Mouse (Mus musculus): ENCODE results near the gene Slc45a2.
"Not testable (repeated sequence)": the region's sequence is repeated elsewhere in the genome, so short reads cannot be mapped to it uniquely, and the experiment has no call there.

The Slc45a2 gene

DNA sequence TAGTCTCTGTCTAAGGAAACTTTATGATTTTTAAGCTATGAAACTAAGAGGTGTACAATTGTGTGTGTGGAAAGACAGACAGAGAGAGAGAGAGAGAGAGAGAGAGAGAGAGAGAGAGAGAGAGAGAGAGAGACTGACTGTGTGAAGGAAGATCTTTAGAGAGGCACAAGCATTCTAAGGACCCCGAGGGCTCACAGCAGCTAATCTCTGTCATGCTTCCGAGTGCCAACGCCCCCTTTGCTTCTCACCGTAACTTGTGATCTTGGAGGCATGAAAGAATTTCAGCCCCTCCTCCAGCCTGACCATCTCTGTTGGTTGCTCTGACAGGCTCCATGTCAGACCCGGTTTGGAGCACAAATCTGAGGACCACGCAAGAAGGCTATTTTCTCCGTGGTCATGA lies at the start of gene Slc45a2:
TSS of gene Slc45a2 (plus strand) at position 301 of the 400 bp plus-strand sequence.
- no peak for DNase-seq

DNA sequence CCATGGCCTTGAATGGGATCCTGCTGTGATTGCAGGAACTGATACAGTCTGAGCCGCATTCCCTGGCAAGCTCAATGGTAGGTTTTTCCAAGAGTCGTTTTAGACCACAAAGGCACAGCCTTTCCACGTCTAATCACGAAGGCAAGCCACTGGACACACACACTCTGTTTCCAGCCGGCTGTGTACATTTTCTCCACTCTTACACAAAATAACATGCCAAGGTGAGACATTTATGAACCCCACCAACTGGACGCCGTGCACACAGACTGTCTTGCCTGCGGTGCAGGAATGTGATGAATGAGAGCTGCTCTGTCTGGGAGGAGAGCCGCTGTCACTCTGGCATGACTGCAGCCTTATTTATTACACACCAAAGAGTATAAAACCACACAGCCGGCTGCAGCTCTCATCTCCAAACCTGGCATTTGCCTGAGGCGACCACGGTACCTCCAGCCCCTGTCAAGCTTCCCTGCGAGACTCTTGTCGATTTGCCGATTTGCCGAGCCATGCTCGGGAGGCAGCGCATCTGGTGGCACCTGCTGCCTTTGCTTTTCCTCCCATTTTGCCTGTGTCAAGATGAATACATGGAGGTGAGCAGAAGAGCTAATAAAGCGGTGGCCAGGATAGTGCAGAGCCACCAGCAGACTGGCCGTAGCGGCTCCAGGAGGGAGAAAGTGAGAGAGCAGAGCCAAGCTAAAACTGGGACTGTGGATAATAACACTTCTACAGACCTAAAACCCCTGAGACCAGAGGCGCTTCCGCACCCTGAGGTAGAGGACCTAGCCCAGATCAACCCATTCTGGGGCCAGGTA lies 48.4 kb upstream of the Slc45a2 start, which contains the start of gene C1qtnf3:
TSS of gene C1qtnf3 (plus strand) at position 382 of the 809 bp plus-strand sequence.
- DNase-seq: no peak

DNA sequence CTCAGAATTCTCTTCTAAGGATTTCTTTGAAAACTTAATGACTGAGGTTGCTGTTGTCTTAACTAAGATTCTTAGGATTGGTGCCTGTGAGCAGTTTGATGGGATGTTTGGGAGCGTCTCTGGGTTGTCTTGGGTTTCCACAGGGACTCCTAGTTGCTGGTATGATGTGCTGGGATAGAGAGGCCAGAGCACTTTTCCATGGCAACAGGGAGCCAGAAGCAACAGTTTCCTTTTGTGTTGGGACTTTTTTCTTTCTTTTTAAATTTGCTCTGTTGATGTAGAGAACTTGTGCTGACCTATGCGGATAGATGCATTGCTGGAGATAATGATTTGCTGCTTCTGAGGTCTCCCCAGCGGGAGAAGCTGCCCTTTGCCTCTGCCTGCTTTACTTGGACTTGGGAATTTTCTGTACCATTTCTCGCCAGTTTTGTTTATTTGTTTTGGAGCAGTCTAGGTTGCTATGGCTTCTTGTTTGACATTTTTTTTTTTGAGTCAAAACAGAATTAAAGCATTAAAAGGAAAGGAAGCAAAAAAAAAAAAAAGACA lies 47.7 kb upstream of the Slc45a2 start:
- no peak for DNase-seq

DNA sequence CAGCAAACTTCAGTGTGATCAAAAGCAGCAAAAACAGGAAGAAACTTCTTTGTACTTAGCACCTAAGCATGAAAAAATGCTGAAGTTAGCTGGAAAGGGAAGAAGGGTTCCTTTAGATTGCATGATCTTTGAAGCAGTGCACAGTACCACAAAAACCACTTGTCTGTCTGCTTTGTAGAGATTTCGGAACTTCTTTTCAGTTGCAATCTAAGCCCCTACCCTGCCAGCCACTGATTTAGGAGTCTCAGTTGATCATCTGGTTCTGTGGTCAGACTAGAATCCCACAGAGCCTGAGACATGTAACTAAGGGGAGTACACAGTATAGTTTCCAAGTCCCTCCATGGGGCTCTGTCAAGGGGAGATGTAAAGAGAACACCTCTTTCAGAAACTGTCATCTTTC lies 47.1 kb upstream of the Slc45a2 start:
- DNase-seq: no peak

DNA sequence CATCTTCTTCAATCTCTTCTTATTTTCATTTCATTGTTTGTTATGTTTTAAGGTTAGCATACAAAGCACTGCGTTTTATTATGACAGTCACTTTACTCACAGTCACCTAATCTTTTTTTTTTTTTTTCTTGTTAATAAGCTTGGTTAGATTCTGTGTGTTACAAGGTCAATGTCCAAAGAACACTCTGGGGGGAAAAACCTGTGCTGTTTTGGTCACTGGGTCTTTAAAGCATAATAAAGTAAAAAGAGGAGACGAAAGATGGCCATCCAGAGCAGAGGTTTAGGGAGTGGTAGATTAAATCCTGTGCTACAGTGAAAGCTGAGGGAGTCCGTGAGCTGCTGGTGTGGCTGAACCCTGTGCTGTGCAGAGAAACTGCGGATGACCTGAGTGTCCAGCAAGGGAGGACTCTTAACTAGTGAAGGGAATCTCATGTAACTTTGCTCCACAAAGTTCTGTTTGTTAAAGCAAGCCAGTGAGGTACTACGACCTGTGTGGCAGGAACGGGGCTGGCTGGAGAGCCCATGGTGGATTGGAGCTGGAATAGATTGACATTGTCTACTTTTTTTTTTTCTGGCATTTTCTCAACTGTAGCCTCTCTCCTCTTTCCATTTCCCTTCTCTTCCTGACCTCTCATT lies 46.0 kb upstream of the Slc45a2 start:
- no peak for DNase-seq

GRCm38 (mm10) chr15:10955156-10955555 lies 45.4 kb upstream of the Slc45a2 start:
- DNase-seq: no peak

GRCm38 (mm10) chr15:10956706-10957105 lies 43.8 kb upstream of the Slc45a2 start:
- DNase-seq: no peak

DNA sequence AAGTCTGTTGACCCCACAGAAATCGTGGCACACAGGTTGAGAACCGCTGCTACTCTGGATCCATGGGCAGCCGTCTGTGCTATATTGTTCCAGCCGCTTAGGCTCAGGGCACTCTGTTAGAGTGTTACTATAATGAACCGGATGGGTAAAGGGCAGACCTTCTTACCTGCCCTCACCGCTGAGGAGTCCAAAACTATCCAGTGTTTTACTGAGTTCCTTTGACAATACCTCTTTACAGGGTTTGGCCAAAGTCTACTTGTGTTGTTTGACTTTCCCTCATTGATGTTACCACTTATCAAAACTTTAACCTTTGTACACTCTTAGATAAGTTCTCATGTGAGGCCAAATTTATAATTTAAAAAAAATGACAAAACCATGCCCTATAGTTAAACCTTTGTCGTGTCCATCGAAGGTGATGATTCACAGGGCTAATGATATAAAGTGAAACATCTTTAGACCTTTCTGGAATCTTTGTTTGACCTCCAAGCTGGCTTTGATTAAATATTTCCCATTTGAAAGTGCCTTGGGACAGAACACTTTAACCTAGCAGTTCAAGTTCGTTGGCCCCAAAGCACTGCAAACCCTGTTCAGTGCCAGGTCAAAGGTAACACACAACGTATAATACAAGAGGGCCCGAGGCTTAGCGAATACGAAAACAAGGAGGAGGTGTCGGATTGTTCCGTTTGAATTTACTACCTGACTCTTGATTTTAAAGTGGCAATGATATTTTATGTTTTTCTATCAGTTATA lies 41.1 kb upstream of the Slc45a2 start:
- no peak for DNase-seq

DNA sequence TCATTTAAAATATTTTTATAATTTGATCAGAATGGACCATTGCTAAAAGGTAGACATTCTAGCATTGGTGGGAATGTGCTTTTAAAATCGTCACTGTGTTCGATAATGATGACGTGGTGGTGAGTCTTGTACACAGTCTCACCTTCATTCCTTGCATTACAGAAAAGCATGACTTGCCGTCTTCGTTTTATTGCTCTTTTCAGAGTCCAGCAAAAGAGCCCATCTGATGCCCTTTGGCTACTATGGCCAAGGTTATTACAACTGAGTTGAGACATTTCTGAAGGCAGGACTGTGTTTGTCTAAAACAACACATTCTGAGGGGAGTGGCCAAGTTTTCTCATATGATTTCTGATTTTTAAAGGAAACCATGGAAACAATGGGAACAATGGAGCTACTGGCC lies 40.3 kb upstream of the Slc45a2 start:
- DNase-seq: no peak

DNA sequence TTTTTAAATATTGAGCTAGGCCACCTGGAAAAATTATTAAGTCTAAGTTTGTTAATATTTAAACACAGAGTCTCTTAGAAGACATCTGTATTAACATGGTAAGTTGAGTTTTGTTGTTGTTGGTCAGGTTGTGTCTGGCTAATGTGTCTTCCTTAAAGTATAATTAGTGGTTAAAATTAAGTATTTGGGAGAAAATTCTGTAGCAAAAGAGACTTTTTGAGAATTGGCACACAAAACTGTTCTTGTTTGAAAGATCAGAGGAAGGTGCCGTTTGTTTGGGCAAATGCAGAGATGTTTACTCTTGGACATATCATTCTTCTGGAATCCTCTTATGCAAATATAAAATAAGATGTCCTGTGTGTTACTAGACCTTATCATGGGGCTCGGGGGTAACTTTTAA lies 37.9 kb upstream of the Slc45a2 start:
- no peak for DNase-seq

DNA sequence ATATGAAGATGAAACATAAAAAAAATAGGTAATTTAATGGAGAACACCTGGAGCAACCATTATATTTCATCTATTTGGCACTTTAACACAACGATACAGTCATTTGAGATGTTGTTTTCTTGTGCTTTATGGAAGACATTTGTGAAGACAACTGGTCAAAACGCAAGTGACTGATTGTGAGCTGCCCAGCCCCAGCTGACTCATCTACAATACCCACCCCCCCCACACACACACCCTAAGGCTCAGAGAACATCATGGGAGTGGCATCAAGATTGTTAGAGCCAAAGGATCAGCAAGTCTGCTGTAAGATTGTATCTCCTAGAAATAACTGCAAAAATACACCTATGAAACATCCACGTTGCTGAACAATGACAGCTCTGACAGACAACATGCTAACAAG lies 31.1 kb upstream of the Slc45a2 start:
- no peak for DNase-seq

GRCm38 (mm10) chr15:10970777-10971176 lies 29.7 kb upstream of the Slc45a2 start:
- no peak for DNase-seq

GRCm38 (mm10) chr15:10977151-10977550 lies 23.4 kb upstream of the Slc45a2 start:
- no peak for DNase-seq

DNA sequence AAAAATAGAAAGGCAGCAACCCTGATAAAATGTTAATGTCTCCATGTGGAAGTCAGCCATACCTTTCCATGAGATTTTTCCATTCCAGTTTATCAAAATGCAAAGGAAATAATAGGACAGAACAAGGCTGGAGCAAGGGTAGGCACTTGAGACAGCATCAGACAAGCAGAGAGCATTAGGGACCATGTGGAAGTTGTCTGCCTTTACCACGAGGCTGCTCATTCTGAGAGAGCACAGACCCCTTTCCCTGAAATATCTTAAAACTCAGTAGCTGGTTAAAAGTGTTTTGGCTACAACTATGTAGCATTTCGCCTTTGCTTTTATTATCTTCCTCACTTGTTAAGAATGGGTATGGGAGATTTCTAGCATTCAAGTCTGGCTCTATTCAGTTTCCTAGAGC lies 19.8 kb upstream of the Slc45a2 start:
- no peak for DNase-seq

GRCm38 (mm10) chr15:10981377-10982063 lies 19.0 kb upstream of the Slc45a2 start, which contains the start of gene Amacr:
Gene Amacr (plus strand): TSS chr15:10981756.
- DNase-seq: peak; percentile 93

GRCm38 (mm10) chr15:10982064-10982435 lies 18.5 kb upstream of the Slc45a2 start:
- DNase-seq: no peak

DNA sequence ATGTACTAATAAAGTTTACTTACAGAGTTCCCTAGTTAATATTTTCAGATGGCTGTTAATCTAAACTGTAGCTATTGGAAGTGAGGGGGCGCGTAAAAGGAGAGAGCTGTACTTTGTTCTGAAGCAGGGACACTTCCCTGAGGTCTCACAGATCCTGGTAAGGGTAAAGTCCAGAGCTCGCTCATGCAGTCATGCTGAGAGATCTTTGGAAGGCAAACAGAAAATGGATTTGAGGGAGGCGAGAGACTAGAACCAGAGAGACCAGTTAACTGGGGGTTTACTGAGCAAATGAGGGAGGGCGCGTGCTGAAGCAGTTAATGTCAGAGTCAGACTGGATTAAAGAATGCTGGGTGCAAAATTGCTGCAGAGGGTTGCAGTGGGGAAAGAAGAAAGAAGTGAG lies 14.8 kb upstream of the Slc45a2 start:
- DNase-seq: no peak

GRCm38 (mm10) chr15:10986477-10986876 lies 14.0 kb upstream of the Slc45a2 start:
- not testable (repeated sequence) for DNase-seq

DNA sequence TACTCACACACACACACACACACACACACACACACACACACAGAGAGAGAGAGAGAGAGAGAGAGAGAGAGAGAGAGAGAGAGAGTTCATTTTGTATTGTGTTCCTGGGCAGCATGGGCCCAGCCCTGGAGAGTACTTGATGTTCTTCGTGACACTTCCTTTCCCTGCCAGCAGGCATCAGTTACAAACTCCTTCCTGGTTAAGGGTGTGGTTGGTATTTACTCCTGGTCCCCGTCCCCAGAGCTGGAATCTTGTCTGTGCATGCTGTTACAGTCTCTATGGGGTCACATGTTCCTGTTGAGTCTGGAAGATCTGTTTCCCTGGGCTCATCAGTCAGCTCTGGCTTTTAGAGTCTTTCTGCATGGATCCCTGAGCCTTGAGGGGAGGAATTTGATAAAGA lies 10.1 kb upstream of the Slc45a2 start:
- no peak for DNase-seq

GRCm38 (mm10) chr15:10991566-10991965 lies 9.0 kb upstream of the Slc45a2 start:
- no peak for DNase-seq

- DNase-seq: no peak
Observed at GRCm38 (mm10) chr15:10999832-11000231, 689 bp upstream of the Slc45a2 start.

GRCm38 (mm10) chr15:11003791-11004190 lies 3.3 kb downstream of the Slc45a2 start:
- no peak for DNase-seq

DNA sequence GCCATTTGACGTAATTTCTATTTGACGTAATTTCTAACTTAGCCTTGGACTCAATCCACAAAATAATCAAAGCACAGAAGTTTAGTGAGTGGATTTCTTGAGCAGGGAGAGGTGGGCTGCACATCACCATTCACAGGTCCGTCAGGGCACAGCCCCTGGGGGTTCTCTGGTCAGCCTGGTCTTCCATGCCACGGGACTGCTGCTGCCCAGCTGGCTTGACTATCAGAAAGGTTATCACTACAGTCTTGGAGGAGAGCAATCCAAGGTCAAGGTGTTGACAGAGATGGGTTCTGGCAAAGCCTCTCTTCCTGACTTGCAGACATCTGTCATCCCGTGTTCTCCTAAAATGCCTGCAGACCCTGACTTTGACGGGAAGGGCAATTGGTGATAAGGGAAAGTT lies 4.1 kb downstream of the Slc45a2 start:
- no peak for DNase-seq
